Mouse (Mus musculus) induced T-regulatory cell, adult 2 months (primary cell): ENCODE results near the gene Ryr1.
"Not testable (repeated sequence)": the region's sequence is repeated elsewhere in the genome, so short reads cannot be mapped to it uniquely, and the experiment has no call there.

Experiments used
- DNase-seq: peaks from one replicate; pipeline ENCODE4 v3.0.0-alpha.2; 2012; ENCODE audit warnings: low read depth

The Ryr1 gene

GRCm38 (mm10) chr7:29146625-29147367, 21.8 kb upstream of the Ryr1 start:
- no peak for DNase-seq

GRCm38 (mm10) chr7:29144006-29144405, 19.0 kb upstream of the Ryr1 start:
- DNase-seq, result no peak

GRCm38 (mm10) chr7:29141416-29141815, 16.4 kb upstream of the Ryr1 start:
- DNase-seq, result peak; percentile 76

- not testable (repeated sequence) for DNase-seq
Observed at GRCm38 (mm10) chr7:29139237-29139636, 14.3 kb upstream of the Ryr1 start.

GRCm38 (mm10) chr7:29137429-29137828, 12.4 kb upstream of the Ryr1 start:
- no peak for DNase-seq

GRCm38 (mm10) chr7:29134693-29135386, 9.9 kb upstream of the Ryr1 start, which contains the start of gene Rasgrp4:
Rasgrp4 (plus strand) TSS chr7:29134851.
- DNase-seq, result peak; percentile 88

GRCm38 (mm10) chr7:29134230-29134629, 9.3 kb upstream of the Ryr1 start:
- DNase-seq, result no peak

- peak; percentile 56 for DNase-seq
Observed at GRCm38 (mm10) chr7:29128725-29129124, 3.7 kb upstream of the Ryr1 start.

- peak; percentile 86 for DNase-seq
Observed at GRCm38 (mm10) chr7:29126173-29126915, 1.4 kb upstream of the Ryr1 start.

- DNase-seq, result no peak
Observed at GRCm38 (mm10) chr7:29123531-29124358, 1.2 kb downstream of the Ryr1 start.

- no peak for DNase-seq
Observed at GRCm38 (mm10) chr7:29122821-29123220, 2.2 kb downstream of the Ryr1 start.

GRCm38 (mm10) chr7:29119526-29119925, 5.5 kb downstream of the Ryr1 start:
- DNase-seq, result no peak

- no peak for DNase-seq
Observed at GRCm38 (mm10) chr7:29118142-29118851, 6.7 kb downstream of the Ryr1 start.

GRCm38 (mm10) chr7:29108992-29109955, 15.7 kb downstream of the Ryr1 start:
- no peak for DNase-seq

- DNase-seq, result no peak
Observed at GRCm38 (mm10) chr7:29101286-29102017, 23.5 kb downstream of the Ryr1 start.

GRCm38 (mm10) chr7:29097131-29097530, 27.8 kb downstream of the Ryr1 start:
- DNase-seq, result no peak

GRCm38 (mm10) chr7:29088817-29089216, 36.2 kb downstream of the Ryr1 start:
- DNase-seq, result no peak

- DNase-seq, result no peak
Observed at GRCm38 (mm10) chr7:29086902-29087301, 38.1 kb downstream of the Ryr1 start.

GRCm38 (mm10) chr7:29085981-29086380, 39.0 kb downstream of the Ryr1 start:
- DNase-seq, result no peak
